Mouse (Mus musculus) neural tube, embryonic 13.5 days (tissue): ENCODE measurements at regions not wholly inside any gene's neighbourhood (a gene's known extent, or its start where the extent isn't known, plus 50 kb on each side); places are given as distances from the start of the nearest gene placed in this dataset.

ENCODE experiments used
- ATAC-seq: fragments of 200-750 bp; cut with Nextera tagmentation; 2 replicates; pipeline ENCODE4 v1.8.0; 2017; ENCODE audit warnings: low read depth, mild to moderate bottlenecking, moderate TSS enrichment, moderate library complexity
- H3K27ac ChIP-seq: fragments of 300-500 bp; sonication (generic); replicated peaks from 2 replicates; pipeline ENCODE4 v1.5.1; 2015; ENCODE audit warnings: moderate library complexity, mild to moderate bottlenecking, inconsistent platforms
- H3K27me3 ChIP-seq: fragments of 300-500 bp; sonication (generic); 2 replicates; pipeline ENCODE4 v1.6.1; 2015; ENCODE audit warnings: mild to moderate bottlenecking, inconsistent platforms
- H3K36me3 ChIP-seq: fragments of 300-500 bp; sonication (generic); 2 replicates; pipeline ENCODE4 v1.6.1; 2015; ENCODE audit warnings: mild to moderate bottlenecking, inconsistent platforms
- H3K4me1 ChIP-seq: fragments of 300-500 bp; sonication (generic); replicated peaks from 2 replicates; pipeline ENCODE4 v1.6.1; 2015; ENCODE audit warnings: inconsistent platforms
- H3K4me2 ChIP-seq: fragments of 300-500 bp; sonication (generic); 2 replicates; pipeline ENCODE4 v1.6.1; 2015; ENCODE audit warnings: inconsistent platforms, mild to moderate bottlenecking, moderate library complexity
- H3K4me3 ChIP-seq: fragments of 300-500 bp; sonication (generic); 2 replicates; pipeline ENCODE4 v1.5.1; 2015; ENCODE audit warnings: mild to moderate bottlenecking, inconsistent platforms
- H3K9ac ChIP-seq: fragments of 300-500 bp; sonication (generic); 2 replicates; pipeline ENCODE4 v1.6.1; 2015; ENCODE audit warnings: moderate library complexity, mild to moderate bottlenecking, inconsistent platforms
- H3K9me3 ChIP-seq: fragments of 300-500 bp; sonication (generic); 2 replicates; pipeline ENCODE4 v1.6.1; 2016; ENCODE audit warnings: inconsistent platforms
- WGBS: fragments of 180-500 bp; shearing (Covaris S2); methylation state at CpG from one replicate; pipeline ENCODE4 v1.1.7; 2015; 5-methylcytosine and 5-hydroxymethylcytosine counted together

GRCm38 (mm10) chr12:51294971-51295477, 52.8 kb upstream of the G2e3 start:
- no peaks in the 10 kb centered on the region for H3K4me1 ChIP-seq
- no peak for ATAC-seq
- no peaks in the 10 kb centered on the region for H3K9me3 ChIP-seq
- H3K9ac ChIP-seq, result no peak overlapping the region
- H3K27me3 ChIP-seq, result no peaks in the 10 kb centered on the region
- H3K27ac ChIP-seq, result no peak overlapping the region
- 87% methylated on average over 4 of the region's 4 CpGs for WGBS
- no peaks in the 10 kb centered on the region for H3K36me3 ChIP-seq
- H3K4me3 ChIP-seq, result no peak overlapping the region
- no peak overlapping the region for H3K4me2 ChIP-seq

GRCm38 (mm10) chr12:51278358-51278757, 69.5 kb upstream of the G2e3 start:
- Histone ChIP-seq H3K4me3 (no peak overlapping the region), H3K4me1 (no peaks in the 10 kb centered on the region), H3K9me3 (no peaks in the 10 kb centered on the region), H3K27ac (no peak overlapping the region), H3K27me3 (no peaks in the 10 kb centered on the region), H3K9ac (no peak overlapping the region), H3K4me2 (no peak overlapping the region), H3K36me3 (no peaks in the 10 kb centered on the region)
- no peak for ATAC-seq
- 85% methylated on average over 1 of the region's 1 CpGs for WGBS

- Histone ChIP-seq H3K27ac (no peak overlapping the region), H3K9ac (no peak overlapping the region), H3K36me3 (no peaks in the 10 kb centered on the region), H3K4me2 (no peak overlapping the region), H3K4me3 (no peak overlapping the region), H3K4me1 (no peaks in the 10 kb centered on the region), H3K27me3 (no peaks in the 10 kb centered on the region), H3K9me3 (no peaks in the 10 kb centered on the region)
- 48% methylated on average over 14 of the region's 14 CpGs for WGBS
- ATAC-seq, result peak; percentile 71
Measured at GRCm38 (mm10) chr12:51275818-51276538, 71.9 kb upstream of the G2e3 start.

- Histone ChIP-seq H3K9me3 (no peaks in the 10 kb centered on the region), H3K36me3 (no peaks in the 10 kb centered on the region), H3K4me3 (no peak overlapping the region), H3K4me1 (no peaks in the 10 kb centered on the region), H3K27me3 (no peaks in the 10 kb centered on the region), H3K27ac (no peak overlapping the region), H3K4me2 (no peak overlapping the region), H3K9ac (no peak overlapping the region)
- 90% methylated on average over 5 of the region's 5 CpGs for WGBS
- no peak for ATAC-seq
Measured at GRCm38 (mm10) chr12:51273486-51273885, 74.4 kb upstream of the G2e3 start.

- 88% methylated on average over 7 of the region's 7 CpGs for WGBS
- no peak for ATAC-seq
- Histone ChIP-seq H3K36me3 (no peaks in the 10 kb centered on the region), H3K4me1 (no peaks in the 10 kb centered on the region), H3K4me2 (no peak overlapping the region), H3K9ac (no peak overlapping the region), H3K27me3 (no peaks in the 10 kb centered on the region), H3K27ac (no peak overlapping the region), H3K9me3 (no peaks in the 10 kb centered on the region), H3K4me3 (no peak overlapping the region)
Measured at GRCm38 (mm10) chr12:51242839-51243238, 105.0 kb upstream of the G2e3 start.

- H3K36me3 ChIP-seq, result no peaks in the 10 kb centered on the region
- no peak overlapping the region for H3K9ac ChIP-seq
- no peaks in the 10 kb centered on the region for H3K27me3 ChIP-seq
- 89% methylated on average over 7 of the region's 7 CpGs for WGBS
- H3K4me1 ChIP-seq, result no peaks in the 10 kb centered on the region
- ATAC-seq, result no peak
- no peak overlapping the region for H3K27ac ChIP-seq
- no peak overlapping the region for H3K4me3 ChIP-seq
- H3K4me2 ChIP-seq, result no peak overlapping the region
- no peaks in the 10 kb centered on the region for H3K9me3 ChIP-seq
Measured at GRCm38 (mm10) chr12:51241131-51241781, 106.6 kb upstream of the G2e3 start.

- Histone ChIP-seq H3K27me3 (no peaks in the 10 kb centered on the region), H3K9me3 (no peaks in the 10 kb centered on the region), H3K4me1 (no peaks in the 10 kb centered on the region), H3K27ac (no peak overlapping the region), H3K4me2 (no peak overlapping the region), H3K4me3 (no peak overlapping the region), H3K9ac (no peak overlapping the region), H3K36me3 (no peaks in the 10 kb centered on the region)
- ATAC-seq, result no peak
- WGBS, result 44% methylated on average over 2 of the region's 2 CpGs
Measured at GRCm38 (mm10) chr12:51211691-51212090, 136.2 kb upstream of the G2e3 start.

GRCm38 (mm10) chr12:51196289-51196688, 151.6 kb upstream of the G2e3 start:
- Histone ChIP-seq H3K27ac (no peak overlapping the region), H3K27me3 (no peaks in the 10 kb centered on the region), H3K9ac (no peak overlapping the region), H3K4me2 (no peak overlapping the region), H3K4me1 (no peaks in the 10 kb centered on the region), H3K4me3 (no peak overlapping the region), H3K36me3 (no peaks in the 10 kb centered on the region), H3K9me3 (no peaks in the 10 kb centered on the region)
- WGBS, result 79% methylated on average over 5 of the region's 5 CpGs
- no peak for ATAC-seq

GRCm38 (mm10) chr12:51195136-51195535, 152.7 kb upstream of the G2e3 start:
- Histone ChIP-seq H3K4me1 (no peaks in the 10 kb centered on the region), H3K36me3 (no peaks in the 10 kb centered on the region), H3K4me2 (no peak overlapping the region), H3K27ac (no peak overlapping the region), H3K9me3 (no peaks in the 10 kb centered on the region), H3K9ac (no peak overlapping the region), H3K4me3 (no peak overlapping the region), H3K27me3 (no peaks in the 10 kb centered on the region)
- ATAC-seq, result no peak
- 87% methylated on average over 8 of the region's 8 CpGs for WGBS

GRCm38 (mm10) chr12:51190754-51191153, 157.1 kb upstream of the G2e3 start:
- H3K9ac ChIP-seq, result no peak overlapping the region

GRCm38 (mm10) chr12:51190186-51190585, 157.7 kb upstream of the G2e3 start:
- Histone ChIP-seq H3K27ac (no peak overlapping the region), H3K27me3 (no peaks in the 10 kb centered on the region), H3K4me3 (no peak overlapping the region), H3K9ac (no peak overlapping the region), H3K36me3 (no peaks in the 10 kb centered on the region), H3K9me3 (no peaks in the 10 kb centered on the region), H3K4me2 (no peak overlapping the region), H3K4me1 (no peaks in the 10 kb centered on the region)
- ATAC-seq, result no peak
- WGBS, result 67% methylated on average over 5 of the region's 5 CpGs

More at GRCm38 (mm10) chr12:51190754-51191153, 157.1 kb upstream of the G2e3 start:
- H3K27me3 ChIP-seq, result no peaks in the 10 kb centered on the region
- no peak overlapping the region for H3K4me2 ChIP-seq
- H3K27ac ChIP-seq, result no peak overlapping the region
- no peaks in the 10 kb centered on the region for H3K4me1 ChIP-seq
- ATAC-seq, result no peak
- H3K9me3 ChIP-seq, result no peaks in the 10 kb centered on the region
- no peak overlapping the region for H3K4me3 ChIP-seq
- WGBS, result 21% methylated on average over 1 of the region's 1 CpGs
- H3K36me3 ChIP-seq, result no peaks in the 10 kb centered on the region

- Histone ChIP-seq H3K36me3 (no peaks in the 10 kb centered on the region), H3K4me1 (no peaks in the 10 kb centered on the region), H3K9ac (no peak overlapping the region), H3K27me3 (no peaks in the 10 kb centered on the region), H3K27ac (no peak overlapping the region), H3K9me3 (no peaks in the 10 kb centered on the region), H3K4me3 (no peak overlapping the region), H3K4me2 (no peak overlapping the region)
- ATAC-seq, result peak; percentile 67; the same call in 1 of the 2 replicates
Measured at GRCm38 (mm10) chr12:51188229-51188628, 159.6 kb upstream of the G2e3 start.
